Mouse (Mus musculus) small intestine, adult 2 months (tissue): ENCODE results near the gene Traf2.

ENCODE experiments used
- CTCF ChIP-seq: fragments of 200-500 bp; IDR thresholded peaks from 2 replicates; pipeline ENCODE4 v1.5.1; 2012; ENCODE audit warnings: low read depth, mild to moderate bottlenecking, control low read depth, inconsistent platforms, low read length, moderate library complexity, mixed read lengths; ENCODE audit not compliant: insufficient replicate concordance, insufficient read length; ENCODE audit errors: extremely low read depth
- POLR2A ChIP-seq: fragments of 200-500 bp; IDR thresholded peaks from 2 replicates; pipeline ENCODE4 v1.6.1; 2012; ENCODE audit warnings: low read depth, mild to moderate bottlenecking, control low read depth, inconsistent platforms, low read length, moderate library complexity

DNA sequence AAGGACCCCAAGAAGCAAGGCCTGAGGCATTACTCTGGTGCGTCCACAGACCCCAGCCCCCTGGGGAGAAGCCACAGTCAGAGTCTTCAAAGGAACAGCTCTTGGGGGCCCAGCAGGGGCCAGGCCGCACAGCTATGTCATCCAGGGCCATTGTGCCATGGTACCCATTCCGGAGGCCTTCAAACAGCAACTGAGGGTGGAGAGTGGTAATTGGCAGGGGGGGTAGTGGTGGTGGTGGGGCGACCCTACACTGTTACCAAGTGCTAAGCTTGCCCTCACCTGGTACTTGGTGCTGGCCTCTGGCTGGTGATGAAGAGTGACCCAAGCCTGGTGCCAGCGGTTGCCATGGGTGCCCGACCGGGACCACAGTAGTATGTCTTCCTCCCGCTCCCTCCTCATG, 19.0 kb upstream of the Traf2 start:
- no peak for TF ChIP-seq POLR2A
- no peak for TF ChIP-seq CTCF
